9 mouse cellular contexts compared by ENCODE assay signal in the genomic region with DNA sequence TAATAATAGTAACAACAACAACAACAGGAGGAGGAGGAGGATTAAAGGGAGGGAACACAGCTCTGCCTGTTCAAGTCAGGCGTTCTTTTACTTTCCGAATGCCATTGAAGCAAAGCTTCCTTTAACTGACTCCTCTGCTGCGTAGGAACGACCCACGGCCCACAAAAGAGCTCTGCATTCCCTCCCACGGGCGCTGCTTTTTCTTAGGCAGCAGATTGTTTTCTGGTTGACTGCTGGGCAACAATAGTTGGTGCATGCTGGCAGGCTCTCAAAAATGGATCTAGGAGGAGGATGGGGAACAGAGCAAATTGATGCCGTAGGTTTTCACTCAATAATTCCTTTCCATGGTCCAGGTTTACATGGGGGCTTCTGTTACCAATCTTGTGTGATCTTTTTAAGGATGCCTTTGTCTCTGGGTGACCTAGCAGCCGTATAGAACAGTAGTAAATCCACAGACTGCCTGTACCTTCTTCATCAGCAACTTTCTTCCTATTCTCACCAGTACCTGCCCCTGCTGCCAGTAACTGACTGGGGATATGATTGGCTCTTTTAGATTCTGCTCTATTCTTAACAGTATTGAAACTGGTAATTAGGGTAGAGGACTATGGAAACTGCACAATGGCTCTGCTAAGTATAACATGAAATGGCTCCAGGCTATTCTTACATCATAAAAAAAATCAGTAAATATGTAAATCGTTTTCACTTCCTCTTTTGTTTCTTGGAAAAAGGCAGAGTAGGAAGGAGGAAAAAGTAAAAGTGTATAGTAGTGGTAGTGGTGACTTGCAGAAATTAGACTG.
A peak's percentile ranks its signal among the peaks of the same experiment; 100 is the strongest.
DNase-seq lines count a peak whose midpoint lies in the region; ATAC-seq and TF ChIP-seq lines count a peak whose summit lies in the region.
"Had no signal": no experiment of that assay in that cellular context is flagged by ENCODE, and none has a peak within 500 bp of the region (broad histone marks: within the 10 kb centered on the region; RNA-seq: fewer than 3 reads in every experiment).

No protein-coding gene starts in this region.

- no peaks in the 10 kb centered on the region for H3K36me3 ChIP-seq in CH12.LX (replicated peaks in 1 of 2; ENCODE audit: control insufficient read depth in 1 of 2, insufficient read depth in 1 of 2, low read length in 1 of 2)
- no peaks in the 10 kb centered on the region for H3K36me3 ChIP-seq in forebrain, embryonic 15.5 days
- no peaks in the 10 kb centered on the region for H3K36me3 ChIP-seq in splenic B cell, adult 2 months (ENCODE audit: control insufficient read depth, insufficient read depth, low read length, poor library complexity, severe bottlenecking)

- no peak; the same call in 1 of the 2 replicates for TF ChIP-seq RAD21 in CH12.LX (IDR thresholded peaks at IDR 0.05; ENCODE audit: low read depth, low read length)

- no peak for TF ChIP-seq CTCF in CH12.LX (conservative IDR thresholded peaks at IDR 0.05 in 1 of 2, IDR thresholded peaks at IDR 0.05 in 1 of 2; ENCODE audit: low read depth in 2 of 2, low read length in 2 of 2)

- no peak for TF ChIP-seq POLR2A in CH12.LX (IDR thresholded peaks at IDR 0.05; ENCODE audit: low read depth, low read length)

- H3K4me2 ChIP-seq in CH12.LX (ENCODE audit: insufficient read depth, low read depth, poor library complexity, severe bottlenecking): peak overlapping the region; percentile 82; the same call in 1 of the 2 replicates
- H3K4me2 ChIP-seq in forebrain, embryonic 15.5 days (replicated peaks): peak overlapping the region; percentile 17

- peak overlapping the region; percentile 12; the same call in 1 of the 2 replicates for H3K9ac ChIP-seq in CH12.LX (ENCODE audit: insufficient read depth, low read depth)
- no peak overlapping the region for H3K9ac ChIP-seq in forebrain, embryonic 15.5 days (replicated peaks)

- H3K4me1 ChIP-seq in CH12.LX (ENCODE audit: control insufficient read depth in 1 of 2, insufficient read depth in 2 of 2): peaks cover 4 to 25% of the 10 kb centered on the region in 2 experiments; a peak in 3 of 4 replicates
- peaks cover 14% of the 10 kb centered on the region for H3K4me1 ChIP-seq in forebrain, embryonic 15.5 days

- no peaks in the 10 kb centered on the region for H3K27me3 ChIP-seq in CH12.LX (replicated peaks)
- no peaks in the 10 kb centered on the region for H3K27me3 ChIP-seq in forebrain, embryonic 15.5 days
- no peaks in the 10 kb centered on the region for H3K27me3 ChIP-seq in splenic B cell, adult 2 months (ENCODE audit: control insufficient read depth, insufficient read depth, low read length, poor library complexity, severe bottlenecking)

- 4% methylated on average over 10 of the region's 10 CpGs for WGBS in forebrain, embryonic 15.5 days

- H3K9me3 ChIP-seq in CH12.LX (replicated peaks; ENCODE audit: low read length): peaks cover 8% of the 10 kb centered on the region
- H3K9me3 ChIP-seq in forebrain, embryonic 15.5 days: no peaks in the 10 kb centered on the region

- in situ Hi-C loops in CH12.LX (cut with MboI; ENCODE audit: low pct_ligation_motif_present, low pct_unique_long_range_greater_than_20kb, low sequenced_read_pairs): no loop called here

- dilution Hi-C loops in CH12.LX (cut with MboI; ENCODE audit: extremely low pct_ligation_motif_present, extremely low pct_unique_long_range_greater_than_20kb, low sequenced_read_pairs): no loop called here

- peak overlapping the region; percentile 68 for H3K27ac ChIP-seq in CH12.LX (ENCODE audit: insufficient read depth, low read depth)
- H3K27ac ChIP-seq in forebrain, embryonic 15.5 days (replicated peaks): peak overlapping the region; percentile 70

- DNase-seq in frontal cortex, postnatal 10 days (ENCODE audit: low spot score in 2 of 2): no peak
- peak; percentile 83 for DNase-seq in CH12.LX (ENCODE audit: extremely low read depth)
- peak; percentile 57 for DNase-seq in splenic B cell, adult 2 months (ENCODE audit: low read depth, low spot score)
- no peak for DNase-seq in adrenal gland, postnatal 10 days
- DNase-seq in lung, postnatal 25 days (ENCODE audit: low spot score): no peak

- H3K4me3 ChIP-seq in CH12.LX (replicated peaks in 1 of 3; ENCODE audit: low read depth in 2 of 3, low read length in 2 of 3, poor library complexity in 1 of 3): peak overlapping the region in 2 of 3 experiments; percentile 7 to 20
- no peak overlapping the region for H3K4me3 ChIP-seq in forebrain, embryonic 15.5 days
- H3K4me3 ChIP-seq: erythroblast, embryonic 14.5 days had no signal

- ATAC-seq in frontal cortex, adult (ENCODE audit: low TSS enrichment): peak; percentile 27; the same call in 1 of the 2 replicates
- peak; percentile 83 for ATAC-seq in forebrain, embryonic 15.5 days (replicated peaks)
- peak; percentile 79 for ATAC-seq in megakaryocyte, adult 5-6 weeks (ENCODE audit: poor library complexity, severe bottlenecking)

- H3K79me2 ChIP-seq in CH12.LX (replicated peaks; ENCODE audit: control insufficient read depth, extremely low read depth, insufficient read depth, poor library complexity, severe bottlenecking): no peaks in the 10 kb centered on the region

- TF ChIP-seq EP300 in CH12.LX (IDR thresholded peaks at IDR 0.05; ENCODE audit: low read length): peak; percentile 98

TF ChIP-seq in CH12.LX, 34 proteins besides CTCF, POLR2A, EP300 and RAD21:
- TF ChIP-seq HCFC1 (IDR thresholded peaks at IDR 0.05; ENCODE audit: low read depth, low read length) (0 out of 2 replicates have a peak, but pooled peaks have one; percentile 8), JUND (conservative IDR thresholded peaks at IDR 0.05; ENCODE audit: low read depth, low read length) (peak; percentile 62), ZNF384 (IDR thresholded peaks at IDR 0.05; ENCODE audit: low read depth, low read length) (peak; percentile 98), TBP (conservative IDR thresholded peaks at IDR 0.05; ENCODE audit: low read depth, low read length) (peak; percentile 69), RCOR1 (conservative IDR thresholded peaks at IDR 0.05; ENCODE audit: low read depth, low read length) (peak; percentile 75; the same call in 1 of the 2 replicates), UBTF (IDR thresholded peaks at IDR 0.05; ENCODE audit: low read depth, low read length) (no peak), GABPA (IDR thresholded peaks at IDR 0.05; ENCODE audit: insufficient replicate concordance, low read depth, low read length) (no peak), MXI1 (IDR thresholded peaks at IDR 0.05; ENCODE audit: low read depth, low read length) (no peak), KAT2A (IDR thresholded peaks at IDR 0.05; ENCODE audit: insufficient replicate concordance, low read length) (no peak), USF2 (conservative IDR thresholded peaks at IDR 0.05; ENCODE audit: low read depth, low read length) (no peak), MAZ (IDR thresholded peaks at IDR 0.05; ENCODE audit: low read depth, low read length) (peak; percentile 43; the same call in 1 of the 2 replicates), ELF1 (IDR thresholded peaks at IDR 0.05; ENCODE audit: low read depth, low read length) (0 out of 2 replicates have a peak, but pooled peaks have one; percentile 9), PAX5 (IDR thresholded peaks at IDR 0.05; ENCODE audit: low read length) (no peak), JUN (IDR thresholded peaks at IDR 0.05; ENCODE audit: insufficient read depth, low read depth, low read length) (peak; percentile 16; the same call in 1 of the 2 replicates), POLR2AphosphoS2 (IDR thresholded peaks at IDR 0.05; ENCODE audit: low read depth, low read length) (no peak), ZKSCAN1 (IDR thresholded peaks at IDR 0.05; ENCODE audit: borderline replicate concordance, low read depth, low read length) (no peak), CHD1 (IDR thresholded peaks at IDR 0.05; ENCODE audit: low read depth, low read length) (no peak), SIN3A (IDR thresholded peaks at IDR 0.05; ENCODE audit: low read length) (peak; percentile 47), MAX (IDR thresholded peaks at IDR 0.05; ENCODE audit: low read length) (no peak), ZMIZ1 (IDR thresholded peaks at IDR 0.05; ENCODE audit: low read depth, low read length) (no peak), MYC (IDR thresholded peaks at IDR 0.05; ENCODE audit: low read depth, low read length) (0 out of 2 replicates have a peak, but pooled peaks have one; percentile 12), BHLHE40 (IDR thresholded peaks at IDR 0.05; ENCODE audit: low read depth, low read length) (peak; percentile 76), ETS1 (conservative IDR thresholded peaks at IDR 0.05; ENCODE audit: low read depth, low read length) (peak; percentile 90), NELFE (IDR thresholded peaks at IDR 0.05; ENCODE audit: low read depth, low read length) (peak; percentile 41; the same call in 1 of the 2 replicates), MAFK (IDR thresholded peaks at IDR 0.05; ENCODE audit: insufficient replicate concordance, low read length) (peak; percentile 89), TCF12 (IDR thresholded peaks at IDR 0.05; ENCODE audit: low read depth, low read length) (peak; percentile 33; the same call in 1 of the 2 replicates), IRF4 (IDR thresholded peaks at IDR 0.05; ENCODE audit: low read depth, low read length) (peak; percentile 96), MEF2A (IDR thresholded peaks at IDR 0.05; ENCODE audit: borderline replicate concordance, low read depth, low read length) (peak; percentile 96)

Comparison
In these comparisons a context has a peak if more than half of its experiments do, and no peak if none do; other contexts are left out.
1. ATAC-seq: peak in every context shown above with its lines; median percentile 83 in forebrain, embryonic 15.5 days; 79 in megakaryocyte, adult 5-6 weeks; 27 in frontal cortex, adult.
2. DNase-seq: peak in CH12.LX (single experiment) and splenic B cell, adult 2 months (single experiment); none in frontal cortex, postnatal 10 days (0 of 2), adrenal gland, postnatal 10 days (single experiment) and lung, postnatal 25 days (single experiment).